Mouse (Mus musculus) regulatory T cell (primary cell): ENCODE measurements at regions not wholly inside any gene's neighbourhood (a gene's known extent, or its start where the extent isn't known, plus 50 kb on each side); places are given as distances from the start of the nearest gene placed in this dataset.

Experiments used
- in situ Hi-C: fragments of 300-600 bp; cut with MboI, MseI; formaldehyde crosslinking; loops from one replicate; pipeline ENCODE4 v1.15.1; 2025; ENCODE audit warnings: high pct_unique_total_duplicates

DNA sequence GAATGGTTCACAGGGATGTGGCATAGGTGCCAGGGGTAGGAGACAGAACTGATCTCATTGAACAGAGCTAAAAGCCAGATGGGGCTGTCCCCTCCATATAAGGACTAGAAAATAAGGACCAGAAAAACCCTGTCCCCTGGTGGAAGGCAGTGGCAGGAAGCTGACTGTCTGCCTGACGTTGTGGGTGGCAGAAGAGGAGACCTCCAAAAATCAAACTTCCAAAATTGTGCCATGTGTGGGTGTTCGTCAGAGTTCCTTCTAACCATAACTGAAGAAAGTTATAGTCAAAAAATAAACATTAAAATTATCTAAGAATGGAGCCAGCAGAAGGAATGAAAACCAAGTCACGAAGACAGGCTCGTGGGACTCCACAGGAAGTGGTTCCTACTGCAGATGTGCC is 129.2 kb downstream of the Mtx3 start:
- in situ Hi-C loops: no loop called here

DNA sequence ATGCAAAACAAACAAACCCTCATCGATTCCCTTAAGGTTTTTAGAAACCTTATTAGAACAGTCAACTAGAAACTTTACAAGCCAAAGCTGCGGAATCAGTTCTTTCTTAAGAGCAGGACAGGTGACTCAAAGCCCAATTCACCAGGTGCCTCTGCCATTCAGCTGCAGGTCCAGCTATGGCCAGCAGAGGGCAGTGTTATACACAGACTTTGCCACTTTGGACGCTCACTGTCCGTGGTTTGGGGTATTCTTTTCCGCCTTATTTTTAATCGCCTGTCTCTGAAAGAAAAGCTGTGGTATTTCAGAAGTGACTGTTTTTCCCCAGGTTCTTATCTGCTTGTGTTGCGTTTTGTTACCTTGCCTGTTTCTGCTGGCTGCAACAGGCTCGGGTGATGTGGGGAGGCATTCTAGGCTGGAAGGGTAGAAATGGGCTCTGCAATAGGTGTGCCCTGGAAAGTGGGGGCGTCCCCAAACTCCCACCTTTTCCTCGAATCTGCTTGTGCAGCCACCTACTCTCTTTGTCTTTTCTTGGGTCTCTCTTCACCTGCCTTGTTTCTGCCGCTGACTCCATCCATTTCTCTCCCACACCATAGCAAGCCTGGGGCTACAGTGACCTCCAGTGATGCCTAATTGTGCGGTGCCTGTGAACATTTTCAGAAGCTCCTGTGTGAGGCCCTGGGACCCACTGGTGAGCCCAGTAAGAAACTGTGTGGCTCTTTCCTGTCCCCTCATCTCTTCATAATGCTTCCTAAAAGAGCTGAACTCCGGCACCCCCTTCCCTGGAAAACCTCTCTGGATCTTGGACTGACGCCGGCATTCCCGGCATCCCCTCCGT is 142.4 kb downstream of the Mtx3 start:
- in situ Hi-C loops: loop anchor here (10.0 kb wide), 1 partner anchor 248 kb away; no protein-coding TSS in a partner anchor

DNA sequence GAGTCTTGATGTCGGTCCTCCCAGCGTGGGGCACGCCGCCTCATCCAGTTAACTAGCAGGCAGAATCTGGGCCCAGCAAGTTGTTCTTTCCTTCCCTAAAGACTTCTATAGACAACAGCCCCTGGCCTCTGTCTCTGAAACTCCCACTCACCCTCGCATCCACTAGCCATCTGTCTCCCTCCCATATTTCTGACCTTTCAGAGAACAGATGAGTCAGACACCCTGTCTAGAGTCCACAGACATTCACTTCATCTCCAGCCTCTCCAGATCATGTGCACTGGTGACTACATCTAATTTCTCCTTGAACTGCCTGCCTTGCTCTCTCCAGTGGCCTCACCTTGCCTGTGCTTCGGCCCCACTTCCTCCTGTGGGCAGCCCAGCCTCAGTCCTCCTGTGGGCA is 143.1 kb downstream of the Mtx3 start:
- in situ Hi-C loops: loop anchor here (10.0 kb wide), 1 partner anchor 247 kb away; no protein-coding TSS in a partner anchor

DNA sequence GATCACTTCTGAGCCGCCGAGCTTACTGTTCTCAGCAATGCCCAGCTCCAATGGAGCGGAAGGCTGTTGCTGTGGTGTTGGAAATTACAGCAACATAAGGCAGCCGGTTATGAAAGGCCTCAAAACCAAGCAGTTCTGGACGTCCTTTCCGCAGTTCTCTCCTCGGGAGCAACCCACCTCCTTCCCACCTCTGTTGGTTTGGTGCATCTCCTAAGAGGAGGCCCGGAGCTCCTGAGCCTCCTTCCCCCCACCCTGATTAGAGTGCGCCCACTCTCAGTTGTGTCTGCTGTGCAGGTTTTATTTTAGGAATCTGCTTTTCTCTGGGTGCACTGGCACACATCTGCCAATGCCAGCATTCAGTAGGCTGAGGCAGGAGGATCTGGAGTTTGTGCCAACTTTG is 144.0 kb downstream of the Mtx3 start:
- in situ Hi-C loops: loop anchor here (10.0 kb wide), 1 partner anchor 246 kb away; no protein-coding TSS in a partner anchor

DNA sequence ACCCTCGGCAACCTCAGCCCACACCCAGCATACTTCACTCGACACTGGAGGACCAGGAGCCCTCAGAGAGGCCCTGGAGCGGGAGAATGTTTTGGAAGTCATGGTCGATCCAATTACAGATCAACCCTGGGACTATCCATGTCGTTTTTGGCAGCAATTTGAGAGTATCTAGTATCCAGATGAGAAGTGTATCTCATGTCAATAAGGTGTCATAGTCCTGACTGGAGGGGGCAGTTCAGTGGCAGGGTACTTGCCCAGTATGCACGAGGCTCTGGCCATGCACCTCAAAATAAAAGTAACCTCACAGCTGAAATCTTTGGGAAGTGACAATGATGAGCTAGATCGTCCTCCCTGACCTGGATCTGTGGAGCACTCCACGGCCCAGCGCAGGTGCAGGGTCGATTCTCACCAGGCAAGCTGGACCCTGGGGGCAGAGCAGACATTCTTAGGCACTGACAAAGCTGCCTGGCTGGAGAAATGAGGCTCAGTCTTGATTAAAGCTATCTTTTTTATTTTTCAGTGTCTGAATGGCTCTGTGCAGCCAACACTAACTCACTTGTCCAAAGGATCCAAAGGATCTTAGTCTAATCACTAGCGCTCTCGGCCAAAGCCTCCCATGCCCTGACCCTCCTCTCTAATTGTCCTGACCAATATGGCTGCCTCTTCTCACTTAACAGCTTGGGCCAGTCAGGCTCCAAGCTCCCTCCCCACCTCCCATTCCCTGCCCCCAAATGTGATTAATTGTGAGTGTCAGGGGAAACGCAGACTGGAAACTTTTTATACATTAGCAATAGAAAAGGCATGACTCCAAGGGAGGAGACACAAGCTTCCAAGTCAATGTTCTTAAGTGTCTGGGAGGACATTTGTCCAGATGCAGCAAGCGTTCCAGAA is 146.0 kb downstream of the Mtx3 start:
- in situ Hi-C loops: no loop called here
